Mouse (Mus musculus) G1E (cell line): ENCODE results near the gene Mylk.

ENCODE experiments used
- CTCF ChIP-seq: IDR thresholded peaks from 2 replicates; pipeline ENCODE4 v1.5.1; 2012; ENCODE audit warnings: low read depth, low read length, inconsistent platforms, mixed read lengths
- GATA1 ChIP-seq: IDR thresholded peaks from 2 replicates; pipeline ENCODE4 v1.6.1; 2012; ENCODE audit warnings: borderline replicate concordance, low read length, inconsistent platforms, mixed read lengths
- TAL1 ChIP-seq: conservative IDR thresholded peaks from 2 replicates; pipeline ENCODE4 v1.6.1; 2012; ENCODE audit warnings: low read depth, low read length, inconsistent platforms, mixed read lengths

DNA sequence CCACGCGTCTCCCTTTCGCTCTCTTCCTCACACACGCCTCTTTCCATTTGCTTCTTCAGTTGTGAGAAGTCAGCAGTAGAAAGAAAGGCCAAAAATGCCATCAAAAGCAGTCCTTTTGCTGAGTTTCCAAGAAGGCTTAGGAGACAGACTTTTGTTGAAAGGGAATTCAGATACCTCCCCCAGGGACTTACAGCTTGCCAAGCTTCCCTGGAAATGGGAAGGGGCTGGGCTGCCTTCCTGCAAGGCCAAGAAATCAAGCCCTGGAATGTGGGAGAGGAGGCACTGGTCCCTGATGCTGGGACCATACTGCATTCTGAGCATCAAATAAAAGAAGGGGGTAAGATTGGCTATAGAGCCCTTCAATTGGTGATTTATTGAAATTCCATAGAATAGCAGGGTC, 159.9 kb downstream of the Mylk start:
- TF ChIP-seq GATA1 (no peak), CTCF (no peak), TAL1 (no peak)
